Mouse (Mus musculus): ENCODE data around the gene Gm867.

Gene Gm867

GRCm38 (mm10) chr10:75924324-75924723 is 16.1 kb downstream of the Gm867 start:
- ChIA-PET POLR2A (interaction anchor here in 2 of 4 experiments (0.8 to 3.9 kb wide), 12 partner anchors 8 to 126 kb away, joined by 3 to 48 read pairs (median 4); partner anchors contain the start of genes Chchd10 (in 2 of the 2), Gm867 (in 2 of the 2), Mmp11 (in 2 of the 2) and Gstt1 (in 1 of the 2)), CTCF (interaction anchor here in 3 of 4 experiments (0.6 to 2.4 kb wide), 8 partner anchors 8 to 229 kb away, joined by 3 to 9 read pairs (median 4); partner anchors contain the start of genes Chchd10 (in 1 of the 3), Gstt2 (in 1 of the 3) and Mmp11 (in 1 of the 3))

GRCm38 (mm10) chr10:75921726-75922560 is 18.5 kb downstream of the Gm867 start:
- CTCF ChIA-PET: interaction anchor here (0.5 to 1.9 kb wide), 8 partner anchors 10 to 218 kb away, joined by 3 to 9 read pairs (median 4); no protein-coding TSS in a partner anchor
- POLR2A ChIA-PET: interaction anchor here (0.6 to 4.9 kb wide), 57 partner anchors 8 to 287 kb away, joined by 3 to 128 read pairs (median 5); partner anchors contain the start of genes Chchd10 (in 4 of the 4), Gm867 (in 4 of the 4), Mmp11 (in 4 of the 4) and Gstt2 (in 2 of the 4)

GRCm38 (mm10) chr10:75921026-75921725 is 19.3 kb downstream of the Gm867 start, which contains the start of gene Smarcb1:
Smarcb1 (minus strand) TSS chr10:75921617.
- ChIA-PET CTCF (interaction anchor here (0.6 to 1.9 kb wide), 11 partner anchors 10 to 286 kb away, joined by 3 to 9 read pairs (median 3); partner anchors contain the start of gene Gstt2 (in 1 of the 4)), POLR2A (interaction anchor here (0.6 to 4.9 kb wide), 61 partner anchors 8 to 350 kb away, joined by 3 to 128 read pairs (median 5); partner anchors contain the start of genes Chchd10 (in 4 of the 4), Mmp11 (in 4 of the 4), Derl3 (in 3 of the 4) and Gm867 (in 3 of the 4))

DNA sequence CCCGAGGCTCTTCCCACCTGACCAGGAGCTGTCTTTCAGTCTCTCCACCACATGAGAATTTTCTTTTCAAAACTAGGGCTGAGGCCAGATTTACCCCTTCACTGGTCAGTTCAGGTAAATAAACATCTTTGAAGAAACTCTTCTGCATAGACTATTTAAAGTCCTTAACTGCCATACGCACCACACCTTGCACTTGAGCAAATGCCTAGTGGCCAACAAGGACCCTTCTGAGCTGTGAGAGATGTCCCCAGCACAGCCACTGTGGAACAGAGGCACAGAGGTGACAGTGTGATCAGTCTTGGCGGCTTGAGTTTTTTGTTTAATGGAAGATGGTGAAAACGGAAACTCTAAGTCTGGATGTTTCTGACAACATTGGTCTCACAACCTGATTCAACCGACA is 21.4 kb downstream of the Gm867 start:
- ChIA-PET POLR2A (interaction anchor here in 3 of 4 experiments (0.6 to 4.9 kb wide), 11 partner anchors 10 to 37 kb away, joined by 3 to 128 read pairs (median 3); partner anchors contain the start of genes Chchd10 (in 2 of the 3), Gm867 (in 1 of the 3), Mmp11 (in 1 of the 3) and Vpreb3 (in 1 of the 3)), CTCF (interaction anchor here in 1 of 4 experiments (1.1 kb wide), 1 partner anchor 36 kb away, joined by 6 read pairs; no protein-coding TSS in a partner anchor)

- ChIA-PET POLR2A (interaction anchor here in 2 of 4 experiments (1.0 to 2.4 kb wide), 5 partner anchors 15 to 24 kb away, joined by 3 to 9 read pairs (median 7); partner anchors contain the start of genes Chchd10 (in 1 of the 2), Gm867 (in 1 of the 2) and Mmp11 (in 1 of the 2)), CTCF (no interaction called here)
Observed at GRCm38 (mm10) chr10:75916840-75917239, 23.6 kb downstream of the Gm867 start.

GRCm38 (mm10) chr10:75915557-75915956 is 24.9 kb downstream of the Gm867 start:
- CTCF ChIA-PET: no interaction called here
- POLR2A ChIA-PET: interaction anchor here in 3 of 4 experiments (0.5 to 2.4 kb wide), 12 partner anchors 12 to 1519 kb away, joined by 3 to 9 read pairs (median 4); partner anchors contain the start of genes Derl3 (in 2 of the 3), Chchd10 (in 1 of the 3), Gm867 (in 1 of the 3) and Mmp11 (in 1 of the 3)

GRCm38 (mm10) chr10:75913013-75913589 is 27.4 kb downstream of the Gm867 start:
- ChIA-PET POLR2A (interaction anchor here in 2 of 4 experiments (0.9 to 5.4 kb wide), 12 partner anchors 8 to 52 kb away, joined by 3 to 23 read pairs (median 4); partner anchors contain the start of genes Smarcb1 (in 2 of the 2), Chchd10 (in 1 of the 2), Gm867 (in 1 of the 2) and Mmp11 (in 1 of the 2)), CTCF (interaction anchor here in 1 of 4 experiments (0.9 to 1.4 kb wide), 2 partner anchors 16 to 19 kb away, joined by 3 to 4 read pairs; partner anchors contain the start of gene Chchd10)

DNA sequence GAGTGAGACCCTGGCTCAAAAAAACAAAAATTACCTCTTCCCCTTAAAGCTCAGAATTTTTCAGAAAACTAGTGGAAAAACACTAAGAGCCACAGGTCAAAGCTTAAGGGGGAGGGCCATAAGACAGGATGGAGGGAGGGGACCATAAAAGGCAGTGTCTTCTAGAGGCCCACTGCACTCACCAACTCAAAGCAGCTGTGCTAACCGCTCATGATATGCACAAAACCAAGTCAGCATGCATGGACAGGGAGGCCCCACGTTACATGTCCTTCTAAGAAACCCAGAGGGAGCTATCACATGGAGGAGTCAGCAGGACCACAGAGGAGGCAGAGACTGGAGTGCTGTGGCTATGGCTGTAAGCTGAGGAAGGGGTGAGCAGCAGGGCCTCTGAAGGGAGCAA is 29.8 kb downstream of the Gm867 start:
- POLR2A ChIA-PET: interaction anchor here in 3 of 4 experiments (0.6 to 5.4 kb wide), 17 partner anchors 10 to 275 kb away, joined by 3 to 23 read pairs (median 4); partner anchors contain the start of genes Mmp11 (in 2 of the 3), Smarcb1 (in 2 of the 3) and Chchd10 (in 1 of the 3)
- CTCF ChIA-PET: interaction anchor here in 3 of 4 experiments (0.6 to 1.7 kb wide), 4 partner anchors 11 to 56 kb away, joined by 3 to 7 read pairs (median 4); partner anchors contain the start of gene Smarcb1 (in 1 of the 3)

DNA sequence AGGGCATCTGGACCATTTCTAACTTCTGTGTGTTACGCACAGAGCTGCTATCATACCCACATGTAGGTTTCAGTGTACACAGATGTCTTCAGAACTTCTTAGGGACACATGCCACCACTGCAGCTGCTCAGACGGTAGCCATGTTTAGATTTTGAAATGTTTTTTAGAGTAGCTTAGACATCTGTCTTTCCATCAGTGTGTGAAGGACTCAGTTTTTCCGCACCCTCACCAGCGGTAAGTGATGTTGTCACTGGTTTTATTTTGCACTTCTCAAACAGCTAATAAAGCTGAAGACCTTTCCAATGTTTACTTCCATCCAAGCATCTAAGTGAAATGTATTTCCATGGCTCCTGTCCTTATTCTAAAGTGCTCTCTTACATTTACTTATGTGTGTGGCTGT is 33.6 kb downstream of the Gm867 start:
- ChIA-PET POLR2A (interaction anchor here in 2 of 4 experiments (0.5 to 2.0 kb wide), 6 partner anchors 15 to 129 kb away, joined by 3 to 6 read pairs (median 3); partner anchors contain the start of genes Smarcb1 (in 2 of the 2) and Mmp11 (in 1 of the 2)), CTCF (no interaction called here)

GRCm38 (mm10) chr10:75904391-75904790 is 36.1 kb downstream of the Gm867 start:
- CTCF ChIA-PET: interaction anchor here in 1 of 4 experiments (1.1 kb wide), 1 partner anchor 131 kb away, joined by 3 read pairs; the partner anchor contains the start of gene Ddt
- POLR2A ChIA-PET: interaction anchor here in 2 of 4 experiments (0.6 to 1.8 kb wide), 11 partner anchors 8 to 255 kb away, joined by 3 to 8 read pairs (median 4); partner anchors contain the start of genes Mmp11 (in 1 of the 2) and Smarcb1 (in 1 of the 2)

GRCm38 (mm10) chr10:75898846-75899245 is 41.6 kb downstream of the Gm867 start:
- CTCF ChIA-PET: interaction anchor here in 2 of 4 experiments (0.6 to 2.0 kb wide), 3 partner anchors 43 to 53 kb away, joined by 3 to 5 read pairs (median 4); no protein-coding TSS in a partner anchor
- POLR2A ChIA-PET: interaction anchor here in 3 of 4 experiments (0.6 to 3.0 kb wide), 19 partner anchors 10 to 136 kb away, joined by 3 to 13 read pairs (median 4); partner anchors contain the start of genes Chchd10 (in 2 of the 3), Mmp11 (in 2 of the 3), Gm867 (in 1 of the 3) and Mif (in 1 of the 3)

DNA sequence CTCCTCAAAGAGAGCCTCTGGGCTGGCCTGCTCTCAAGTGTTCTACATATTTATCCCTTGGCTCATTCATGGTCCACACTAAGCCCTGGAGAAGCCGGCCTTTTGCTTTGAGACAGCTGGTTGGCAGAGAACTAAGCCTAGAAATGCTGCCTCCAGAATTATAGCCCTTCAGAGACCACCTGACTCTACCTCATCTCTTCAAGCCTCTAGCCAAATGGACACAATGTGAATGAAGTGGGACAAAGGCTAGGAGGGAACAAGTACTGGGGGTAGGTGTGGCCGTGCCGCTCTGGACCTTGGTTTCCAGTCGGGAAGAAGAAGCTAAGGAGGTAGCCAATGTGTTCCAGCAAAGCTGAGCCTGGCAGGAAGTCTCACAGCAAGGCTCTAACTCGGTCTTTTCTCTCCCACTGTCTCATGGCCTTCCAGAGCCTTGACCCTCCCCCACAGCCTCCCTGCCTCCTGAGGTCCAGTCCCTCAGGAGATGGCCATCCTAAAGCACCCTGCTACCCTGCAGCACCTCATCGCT is 42.4 kb downstream of the Gm867 start:
- CTCF ChIA-PET: interaction anchor here in 3 of 4 experiments (0.5 to 2.0 kb wide), 7 partner anchors 10 to 53 kb away, joined by 3 to 11 read pairs (median 4); partner anchors contain the start of gene Smarcb1 (in 1 of the 3)
- POLR2A ChIA-PET: interaction anchor here (0.6 to 3.0 kb wide), 22 partner anchors 10 to 166 kb away, joined by 3 to 13 read pairs (median 4); partner anchors contain the start of genes Chchd10 (in 2 of the 4), Mmp11 (in 2 of the 4), Gm867 (in 1 of the 4) and Mif (in 1 of the 4)

- CTCF ChIA-PET: interaction anchor here in 3 of 4 experiments (0.5 to 2.0 kb wide), 9 partner anchors 11 to 113 kb away, joined by 3 to 11 read pairs (median 4); partner anchors contain the start of gene Smarcb1 (in 1 of the 3)
Observed at GRCm38 (mm10) chr10:75897373-75897772, 43.1 kb downstream of the Gm867 start.

DNA sequence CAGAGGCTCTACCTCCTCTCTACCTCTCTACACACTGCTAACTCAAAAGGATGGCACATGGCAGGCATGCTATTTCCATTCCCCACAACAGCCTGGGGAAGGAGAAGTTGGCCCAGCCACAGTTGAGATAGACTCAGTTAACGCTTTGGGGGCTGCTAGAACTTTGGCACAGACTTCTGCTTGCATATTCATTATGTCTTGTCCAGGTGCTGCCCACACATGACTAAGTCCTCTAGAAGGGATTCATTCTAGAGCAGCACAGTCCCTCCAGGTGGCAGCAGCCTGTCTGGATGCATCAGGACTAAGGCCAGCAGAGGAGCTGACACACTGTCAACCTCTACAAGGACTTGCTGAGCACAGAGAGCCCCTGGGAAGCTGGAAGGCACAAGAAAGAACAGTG is 44.3 kb downstream of the Gm867 start:
- POLR2A ChIA-PET: interaction anchor here in 2 of 4 experiments (0.8 to 5.6 kb wide), 10 partner anchors 13 to 337 kb away, joined by 3 to 43 read pairs (median 4); partner anchors contain the start of genes Mif (in 2 of the 2), Gm867 (in 1 of the 2), Mmp11 (in 1 of the 2) and Vpreb3 (in 1 of the 2)

More at GRCm38 (mm10) chr10:75897373-75897772, 43.1 kb downstream of the Gm867 start:
- POLR2A ChIA-PET: interaction anchor here in 3 of 4 experiments (0.6 to 2.4 kb wide), 12 partner anchors 12 to 165 kb away, joined by 3 to 11 read pairs (median 3); partner anchors contain the start of genes Chchd10 (in 1 of the 3), Gm867 (in 1 of the 3) and Smarcb1 (in 1 of the 3)

GRCm38 (mm10) chr10:75895730-75896129 is 44.7 kb downstream of the Gm867 start:
- ChIA-PET POLR2A (interaction anchor here in 3 of 4 experiments (0.7 to 5.6 kb wide), 15 partner anchors 12 to 337 kb away, joined by 3 to 43 read pairs (median 4); partner anchors contain the start of genes Gm867 (in 2 of the 3), Mif (in 2 of the 3), Mmp11 (in 1 of the 3) and Vpreb3 (in 1 of the 3)), CTCF (interaction anchor here (0.6 to 1.8 kb wide), 5 partner anchors 12 to 60 kb away, joined by 3 to 4 read pairs (median 3); no protein-coding TSS in a partner anchor)

More for the DNA sequence above, 44.3 kb downstream of the Gm867 start:
- CTCF ChIA-PET: interaction anchor here in 2 of 4 experiments (1.0 to 1.5 kb wide), 4 partner anchors 14 to 61 kb away, joined by 3 to 6 read pairs (median 4); no protein-coding TSS in a partner anchor
